Mouse (Mus musculus) embryo, embryonic 10 days (tissue): ENCODE results near the gene Ifi211.
"Not testable (repeated sequence)": the region's sequence is repeated elsewhere in the genome, so short reads cannot be mapped to it uniquely, and the experiment has no call there.

Experiments used
- DNase-seq: peaks from one replicate; pipeline ENCODE4 v3.0.0-alpha.2; 2015; ENCODE audit warnings: low spot score

The Ifi211 gene

GRCm38 (mm10) chr1:173912548-173913255 lies at the start of gene Ifi211:
Ifi211 (minus strand) TSS chr1:173913046.
- DNase-seq = not testable (repeated sequence)

DNA sequence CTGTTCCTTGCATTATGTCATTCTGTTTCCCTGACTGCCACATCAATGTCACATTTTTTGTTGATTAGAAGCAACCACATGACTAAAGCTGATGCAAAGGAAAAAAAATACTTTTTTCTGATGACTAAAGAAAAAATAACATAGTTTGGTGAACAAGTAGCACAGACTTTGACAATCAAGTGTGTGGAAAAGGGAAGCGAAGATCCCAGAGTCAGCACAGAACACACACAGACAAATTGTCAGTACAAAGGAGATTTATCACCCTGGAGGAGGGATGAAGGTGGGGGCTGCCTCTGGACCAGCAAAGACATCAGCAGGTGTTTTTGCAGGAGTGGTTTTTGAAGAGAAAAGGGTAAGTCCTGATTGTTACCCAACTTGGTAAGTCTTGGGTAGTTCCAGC lies 48.6 kb upstream of the Ifi211 start:
- not testable (repeated sequence) for DNase-seq

DNA sequence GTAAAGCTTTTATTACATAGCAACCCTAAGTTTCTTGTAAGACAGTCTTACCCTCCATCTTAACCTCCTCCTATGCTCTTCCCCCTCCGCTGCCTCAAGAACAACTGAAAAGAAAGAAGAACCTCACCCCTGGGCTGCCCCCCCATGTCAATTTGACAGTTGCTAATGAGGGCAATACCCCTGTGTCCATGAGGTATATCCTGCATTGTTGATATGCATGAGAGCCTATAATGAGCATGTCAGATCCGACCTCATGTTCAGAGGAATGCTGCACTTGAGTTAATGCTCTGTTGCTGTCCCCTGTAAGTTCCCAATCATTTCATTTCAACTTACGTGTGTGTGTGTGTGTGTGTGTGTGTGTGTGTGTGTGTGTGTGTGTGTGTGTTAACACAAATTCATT lies 47.2 kb upstream of the Ifi211 start:
- DNase-seq = not testable (repeated sequence)

DNA sequence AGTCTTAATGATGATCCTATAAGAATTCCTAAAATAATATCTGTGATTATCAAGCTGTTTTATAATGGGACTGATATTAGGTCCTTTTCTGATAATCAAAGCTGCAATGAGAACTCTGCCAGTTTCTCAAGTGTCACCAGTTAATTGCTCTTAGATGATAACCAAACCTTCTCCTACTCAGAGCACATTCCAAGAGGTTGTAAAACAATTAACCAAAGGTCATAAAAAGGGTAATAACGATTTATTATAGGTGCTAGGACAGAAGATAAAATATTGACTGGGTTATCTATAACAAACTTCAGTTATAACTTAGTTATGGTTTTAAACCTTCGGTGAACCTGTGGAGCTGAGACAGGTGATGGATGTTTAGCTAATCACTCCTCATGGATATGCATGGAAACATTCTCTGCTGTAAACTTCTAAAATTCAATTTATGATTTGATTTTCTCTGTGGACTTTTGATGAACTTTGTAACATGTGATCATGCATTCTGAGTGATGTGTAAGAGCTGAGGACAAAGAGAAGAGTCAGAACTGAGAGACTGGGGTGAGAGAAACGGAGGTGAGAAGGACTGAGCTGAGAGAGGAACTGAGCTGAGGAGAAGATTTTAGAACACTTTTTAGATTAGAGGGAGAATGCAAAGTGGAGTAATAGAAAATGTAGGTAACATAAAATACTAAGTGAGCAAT lies 43.1 kb upstream of the Ifi211 start:
- not testable (repeated sequence) for DNase-seq

- DNase-seq = no peak
Observed at GRCm38 (mm10) chr1:173955071-173955796, 42.4 kb upstream of the Ifi211 start.

GRCm38 (mm10) chr1:173953563-173953962 lies 40.7 kb upstream of the Ifi211 start:
- DNase-seq = no peak

GRCm38 (mm10) chr1:173949044-173949443 lies 36.2 kb upstream of the Ifi211 start:
- DNase-seq = not testable (repeated sequence)

GRCm38 (mm10) chr1:173942780-173943066 lies 29.9 kb upstream of the Ifi211 start:
- DNase-seq = not testable (repeated sequence)

DNA sequence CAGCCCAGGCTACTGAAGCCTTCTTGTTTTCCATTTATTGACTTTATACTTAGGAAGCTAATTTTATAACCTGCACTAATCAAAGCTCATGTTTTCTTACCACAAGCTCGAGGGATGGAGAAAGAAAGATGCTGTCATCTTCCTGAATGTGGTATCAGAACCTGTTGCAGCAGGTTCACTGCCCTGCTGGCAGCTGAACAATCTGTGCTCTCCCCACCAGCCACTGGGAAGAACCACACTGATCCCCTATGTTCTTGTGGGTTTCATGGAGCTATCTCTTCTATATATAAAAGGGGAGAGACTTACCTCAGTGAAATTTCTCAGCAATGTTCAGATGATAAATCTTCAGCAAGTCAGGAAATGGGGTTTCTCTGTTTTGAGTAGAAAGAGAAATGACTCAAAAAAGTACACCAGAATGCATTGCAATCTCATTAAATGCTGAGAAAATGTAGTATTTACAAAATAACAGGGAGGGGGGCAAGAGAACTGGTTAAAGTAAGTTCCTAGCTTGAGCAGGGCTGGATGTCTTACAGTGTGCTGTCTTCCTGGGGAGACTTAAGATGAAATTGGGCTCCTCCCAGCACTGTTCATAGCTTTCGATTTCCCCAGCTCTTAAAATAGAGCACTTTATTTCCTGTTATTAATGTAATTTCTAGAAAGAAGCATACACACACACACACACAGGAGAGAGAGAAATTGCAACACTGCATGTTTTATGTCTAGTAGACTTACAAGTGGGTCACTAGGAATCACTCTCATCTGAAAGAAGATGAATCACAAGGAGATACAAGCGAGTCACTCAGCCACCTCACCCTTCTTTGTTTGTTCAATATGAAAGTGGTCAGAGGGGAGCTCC lies 29.3 kb upstream of the Ifi211 start, which contains the start of the genes Mndal and Ifi203:
Gene Mndal, minus strand, starts transcription at position 568 of the 856 bp plus-strand sequence.
Gene Ifi203, minus strand, starts transcription at position 749 of the 856 bp plus-strand sequence.
- DNase-seq = not testable (repeated sequence)

DNA sequence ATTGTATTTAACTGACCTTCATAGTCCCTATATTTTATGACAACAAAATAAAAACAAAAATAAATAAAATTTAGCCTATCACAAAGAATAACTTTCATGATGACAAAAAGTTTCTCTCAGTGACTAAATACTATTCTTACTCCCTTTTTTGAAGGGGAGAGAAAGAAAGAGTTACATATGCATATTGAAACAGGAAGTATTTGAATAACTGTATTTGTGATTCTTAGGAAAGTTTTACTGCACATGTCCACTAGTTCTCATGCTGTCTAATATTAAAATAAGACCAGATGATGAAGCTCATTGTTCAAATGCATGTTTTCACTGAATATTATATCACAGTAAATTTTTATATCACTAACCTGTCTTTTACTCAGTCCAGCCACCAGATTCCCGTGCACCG lies 28.7 kb upstream of the Ifi211 start:
- DNase-seq = not testable (repeated sequence)

DNA sequence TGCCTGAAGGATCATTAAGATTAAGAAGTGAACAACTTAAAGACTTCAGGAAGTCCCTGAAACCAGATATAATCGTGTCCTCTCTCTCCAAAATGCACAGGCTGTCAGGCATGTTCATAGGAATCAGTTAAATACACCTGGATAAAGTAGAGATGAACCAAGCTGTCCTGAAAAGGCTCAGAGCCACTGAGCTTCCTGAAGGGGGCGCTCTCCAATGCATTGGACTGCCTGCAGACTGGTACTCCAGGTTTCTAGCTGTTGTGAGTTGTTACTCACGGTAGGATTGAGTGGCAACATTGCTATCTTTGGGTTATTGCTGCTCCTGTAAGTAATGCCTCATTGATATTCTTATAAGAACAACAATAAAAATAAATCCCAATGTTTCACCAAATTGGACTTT lies 6.4 kb upstream of the Ifi211 start:
- not testable (repeated sequence) for DNase-seq

GRCm38 (mm10) chr1:173914559-173914958 lies 1.7 kb upstream of the Ifi211 start:
- DNase-seq = no peak

DNA sequence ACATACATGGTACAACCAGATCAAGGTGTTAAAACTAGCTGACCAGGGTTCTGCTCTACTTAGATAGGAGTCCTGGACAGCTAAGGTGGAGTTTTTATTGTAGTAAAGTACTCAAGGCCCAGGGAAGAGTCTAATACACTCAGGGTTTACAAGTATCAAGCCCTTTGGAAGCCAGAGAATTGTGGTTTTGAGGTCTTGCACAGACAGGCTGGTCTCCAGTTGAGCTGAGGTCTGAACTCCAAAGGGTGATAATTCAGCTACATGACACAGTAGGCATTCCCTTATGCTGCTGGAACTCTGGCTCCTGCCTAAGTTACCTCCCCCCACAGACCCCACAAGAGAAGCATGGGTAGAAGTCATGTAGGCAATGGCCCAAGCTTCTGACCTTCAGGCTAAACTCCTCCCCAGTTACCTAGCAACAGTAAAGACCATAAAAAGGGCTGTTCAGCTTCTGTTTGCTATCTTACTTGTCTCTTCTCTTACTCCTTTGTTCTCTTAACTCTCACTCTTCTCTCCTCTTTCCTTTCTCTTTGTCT lies 478 bp upstream of the Ifi211 start:
- not testable (repeated sequence) for DNase-seq

DNA sequence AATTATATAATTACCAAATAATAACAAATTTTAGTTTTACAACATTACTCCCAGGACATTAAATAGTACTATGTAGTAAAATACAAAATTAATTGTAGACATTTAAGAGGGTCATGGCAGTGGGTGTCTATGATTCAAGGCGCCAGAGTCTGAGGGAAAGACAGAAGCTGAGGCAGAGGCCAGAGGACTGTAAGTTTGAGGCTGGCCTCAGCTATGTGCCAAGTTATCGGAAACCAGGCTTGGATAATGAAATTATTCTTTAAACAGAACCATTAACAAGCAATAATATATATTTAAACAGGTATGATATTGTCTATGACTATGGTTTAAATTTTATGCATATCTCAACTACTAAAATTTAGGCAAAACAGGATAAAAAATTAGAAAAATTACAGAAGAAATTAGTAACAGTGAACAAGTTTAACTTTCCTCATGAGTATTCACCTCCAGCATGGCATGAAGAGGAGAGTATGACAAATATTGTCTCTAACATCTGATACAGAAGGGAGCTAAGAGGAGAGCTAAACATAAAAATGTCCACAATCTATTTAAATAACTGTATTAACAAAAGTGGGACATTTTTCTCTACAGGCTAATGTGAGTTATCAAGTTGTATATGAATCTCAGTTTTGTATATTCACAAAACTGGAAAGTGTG lies 910 bp downstream of the Ifi211 start:
- DNase-seq = no peak

DNA sequence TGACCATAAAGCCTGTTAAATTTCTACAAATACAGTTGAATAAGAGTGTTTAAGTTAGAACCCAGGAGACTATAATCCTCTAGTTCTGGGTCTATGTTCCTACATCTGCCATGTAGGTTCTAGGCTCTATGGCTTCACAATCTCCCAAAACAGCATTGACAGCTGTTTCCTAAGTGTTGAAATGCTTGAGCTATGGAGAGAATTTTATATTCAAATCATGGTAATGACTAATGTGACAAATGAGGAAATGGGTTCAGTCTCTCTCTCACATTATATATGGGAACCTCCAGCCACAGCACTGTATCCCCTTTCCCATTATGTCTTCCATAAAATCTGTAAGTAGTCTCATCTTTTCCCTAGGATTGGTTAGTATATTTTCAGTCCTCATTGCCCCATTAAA lies 4.5 kb downstream of the Ifi211 start:
- DNase-seq = not testable (repeated sequence)

DNA sequence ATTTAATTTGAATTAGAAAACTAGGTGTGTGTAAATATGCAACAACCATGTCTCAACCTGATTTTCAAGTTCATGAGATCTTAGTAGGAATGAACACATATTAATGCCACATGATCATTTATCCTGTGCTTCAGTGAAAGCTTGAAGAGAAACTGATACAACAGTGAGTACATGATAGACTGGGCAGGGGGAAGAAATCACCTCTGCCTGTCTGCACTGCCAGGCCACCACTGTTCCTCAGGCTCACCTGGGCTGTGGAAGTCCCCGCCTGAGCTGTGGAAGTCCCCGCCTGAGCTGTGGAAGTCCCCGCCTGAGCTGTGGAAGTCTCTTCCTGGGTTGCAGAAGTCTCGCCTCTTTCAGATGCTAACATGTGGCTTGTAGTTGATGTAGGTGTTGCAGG lies 7.0 kb downstream of the Ifi211 start:
- not testable (repeated sequence) for DNase-seq

- DNase-seq = not testable (repeated sequence)
Observed at GRCm38 (mm10) chr1:173889741-173890140, 23.1 kb downstream of the Ifi211 start.

DNA sequence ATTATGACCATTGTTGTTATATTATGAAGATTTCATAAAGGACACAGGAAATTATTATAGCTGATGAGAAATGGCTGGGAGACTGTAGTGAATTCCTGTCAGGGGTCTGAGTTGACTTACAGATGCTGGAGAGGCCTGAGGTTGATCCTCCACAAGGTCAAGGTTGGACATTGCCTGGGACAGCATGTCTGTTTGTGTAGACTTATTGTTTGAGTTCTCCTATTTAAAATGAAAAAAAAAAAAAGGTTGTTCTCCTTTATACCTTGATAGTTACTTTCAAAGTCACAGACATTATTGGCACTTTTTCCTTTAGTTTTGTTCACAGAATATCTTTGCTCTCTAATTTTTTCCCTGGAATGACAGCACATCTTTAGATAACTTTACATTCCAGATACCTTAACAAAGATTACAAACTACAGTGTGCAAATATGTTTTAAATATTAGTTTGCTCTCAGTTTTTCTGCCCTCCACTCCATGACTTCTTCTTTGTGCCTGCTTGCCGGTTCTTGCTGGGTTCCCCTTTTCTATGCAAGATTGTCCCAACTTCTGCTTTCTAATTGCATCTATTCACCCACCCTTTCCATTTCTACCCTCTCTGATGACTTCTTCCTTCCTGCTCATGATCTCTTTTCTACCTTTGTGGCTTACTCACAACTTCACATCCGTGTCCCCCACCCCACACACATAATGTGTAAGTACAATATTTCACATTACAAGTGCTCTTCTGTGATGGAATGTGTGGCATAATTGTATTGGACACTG lies 25.6 kb downstream of the Ifi211 start:
- DNase-seq = not testable (repeated sequence)

GRCm38 (mm10) chr1:173880004-173880666 lies 32.7 kb downstream of the Ifi211 start:
- DNase-seq = not testable (repeated sequence)
